Mouse (Mus musculus) spleen, embryonic (tissue): ENCODE data around the gene Vmn1r91.
"Not testable (repeated sequence)": the region's sequence is repeated elsewhere in the genome, so short reads cannot be mapped to it uniquely, and the experiment has no call there.

Source experiments
- CTCF ChIA-PET: fragments of 350-600 bp; sonication (Branson Sonifier 250); formaldehyde crosslinking; loops from one replicate; lab custom pipeline; 2022; lab: Charles Lee

Vmn1r91 gene

GRCm38 (mm10) chr7:20099380-20099779, at the start of gene Vmn1r91:
TSS of gene Vmn1r91 (plus strand) at chr7:20099680.
- CTCF ChIA-PET: not testable (repeated sequence)

GRCm38 (mm10) chr7:20064100-20064499, 35.4 kb upstream of the Vmn1r91 start:
- CTCF ChIA-PET: not testable (repeated sequence)

DNA sequence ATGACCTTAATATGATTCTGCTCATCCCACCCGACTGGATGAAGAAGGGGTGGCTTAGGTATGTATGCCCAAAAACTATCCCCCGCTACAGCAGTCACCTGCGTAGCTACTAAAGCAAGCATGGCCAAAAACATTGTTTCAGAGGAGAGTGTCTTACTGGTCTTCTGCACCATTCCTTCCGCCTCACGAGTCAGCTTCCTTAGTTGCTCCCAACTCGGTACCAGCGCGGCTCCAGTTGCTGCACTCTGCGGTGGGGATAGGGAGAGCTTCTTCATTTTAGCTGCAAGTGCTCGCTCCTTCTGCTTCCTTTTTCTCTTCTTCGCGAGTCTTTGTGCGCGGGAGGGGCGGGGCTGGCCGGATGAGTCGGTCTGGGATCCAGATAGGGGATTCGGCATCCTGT, 21.4 kb upstream of the Vmn1r91 start:
- CTCF ChIA-PET: not testable (repeated sequence)

DNA sequence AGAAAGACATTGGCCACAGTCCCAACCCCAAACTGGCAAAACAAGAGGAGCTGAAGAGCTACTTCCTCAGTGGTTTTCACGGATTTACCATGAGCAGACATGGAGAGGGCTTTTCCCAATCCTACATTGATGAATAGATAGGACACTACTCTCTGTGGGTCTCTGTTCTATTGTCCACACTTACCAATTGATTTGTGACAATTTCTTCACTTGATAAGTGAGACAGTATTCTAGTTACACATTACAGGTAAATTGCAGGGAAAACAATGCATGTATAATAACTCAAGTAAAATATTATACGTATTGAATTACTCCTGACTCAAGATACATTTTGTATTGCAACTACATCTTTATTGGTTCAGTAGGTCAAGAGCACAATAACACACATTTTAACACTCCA, 23.0 kb downstream of the Vmn1r91 start, which contains the start of gene Gm16442:
Gene Gm16442, minus strand, starts transcription at position 101 of the 400 bp plus-strand sequence.
- CTCF ChIA-PET: not testable (repeated sequence)

DNA sequence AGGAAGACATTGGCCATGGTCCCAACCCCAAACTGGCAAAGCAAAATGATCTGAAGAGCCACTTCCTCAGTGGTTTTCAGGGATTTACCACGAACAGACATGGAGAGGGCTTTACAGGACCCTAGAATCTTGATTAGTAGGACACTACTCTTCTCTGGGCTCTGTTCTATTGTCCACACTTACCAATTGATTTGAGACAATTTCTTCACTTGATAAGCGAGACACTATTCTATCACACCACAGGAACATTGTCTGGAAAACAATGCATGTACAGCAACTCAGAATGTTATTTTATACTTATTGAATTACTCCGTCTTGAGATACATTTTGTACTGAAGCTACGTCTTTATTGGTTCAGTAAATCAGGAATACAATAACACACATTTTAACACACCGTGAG, 39.5 kb downstream of the Vmn1r91 start, which contains the start of gene Vmn1r93:
Gene Vmn1r93, minus strand, starts transcription at position 101 of the 400 bp plus-strand sequence.
- CTCF ChIA-PET: not testable (repeated sequence)
